Mouse (Mus musculus): ENCODE data around the gene Mvb12a.

Mvb12a gene

GRCm38 (mm10) chr8:71593556-71594323, 51.0 kb downstream of the Mvb12a start:
- DNase-seq (ENCODE audit: low spot score), result no peak

- no peak for DNase-seq (ENCODE audit: low spot score)
Measured at GRCm38 (mm10) chr8:71594324-71594722, 51.6 kb downstream of the Mvb12a start.

DNA sequence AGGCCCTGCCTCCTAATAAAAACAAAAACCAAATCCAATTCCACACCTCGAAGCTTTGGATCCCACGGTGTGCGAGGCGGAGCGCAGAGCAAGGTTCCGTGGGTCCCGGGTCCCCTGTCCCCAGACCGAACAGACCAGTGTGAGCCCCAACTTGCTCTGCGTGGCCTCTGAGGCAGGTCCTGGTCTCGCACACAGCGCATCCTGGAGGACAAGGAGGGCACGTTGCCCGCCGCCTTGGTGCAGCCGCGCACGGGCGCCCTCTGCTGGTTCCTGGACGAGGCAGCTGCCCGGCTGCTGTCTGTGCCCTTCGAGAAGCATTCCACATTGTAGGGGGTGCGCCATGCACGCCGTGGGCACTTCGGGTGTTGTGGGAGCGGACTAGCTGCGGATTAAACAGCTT, 53.1 kb downstream of the Mvb12a start:
- DNase-seq (ENCODE audit: low spot score), result peak; percentile 82

- no peak for DNase-seq (ENCODE audit: low spot score)
Measured at GRCm38 (mm10) chr8:71596384-71596783, 53.7 kb downstream of the Mvb12a start.

DNA sequence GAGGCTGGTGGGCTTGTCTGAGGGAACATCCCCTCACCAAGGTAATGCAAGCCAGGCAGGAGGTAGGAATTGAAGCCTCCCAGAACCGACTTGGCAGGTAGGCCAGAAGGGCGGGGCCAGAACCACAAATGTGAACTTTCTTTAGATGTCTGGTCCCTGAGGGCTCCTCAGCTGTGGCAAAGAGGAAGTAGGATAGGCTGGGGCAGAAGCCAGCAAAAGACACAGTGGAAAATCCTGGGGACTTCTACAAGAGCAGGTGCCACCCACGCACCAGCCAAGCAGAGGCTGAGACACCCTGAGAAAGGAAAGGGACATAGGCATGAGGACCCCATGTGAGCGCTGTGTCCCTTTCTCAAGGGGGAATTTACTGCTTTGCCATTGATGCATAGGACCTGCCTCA, 54.1 kb downstream of the Mvb12a start:
- DNase-seq (ENCODE audit: low spot score), result no peak

- no peak for DNase-seq (ENCODE audit: low spot score)
Measured at GRCm38 (mm10) chr8:71597451-71597850, 54.7 kb downstream of the Mvb12a start, which contains the start of gene Fam129c. Gene Fam129c, plus strand, starts transcription at chr8:71597648.
